Mouse (Mus musculus): ENCODE measurements around the gene Steap1.

Steap1 gene

GRCm38 (mm10) chr5:5748866-5749682 lies at the start of gene Steap1:
TSS of gene Steap1 (minus strand) at chr5:5749326.
- peak; percentile 92 to 97 for DNase-seq (ENCODE audit: inconsistent age in 2 of 2, low spot score in 1 of 2)

- no peak for DNase-seq (ENCODE audit: inconsistent age in 2 of 2, low spot score in 1 of 2)
Observed at GRCm38 (mm10) chr5:5787106-5787505, 38.0 kb upstream of the Steap1 start.

GRCm38 (mm10) chr5:5756392-5757019 lies 7.4 kb upstream of the Steap1 start:
- no peak for DNase-seq (ENCODE audit: inconsistent age in 2 of 2, low spot score in 1 of 2)

GRCm38 (mm10) chr5:5755039-5755438 lies 5.9 kb upstream of the Steap1 start:
- DNase-seq (ENCODE audit: inconsistent age in 2 of 2, low spot score in 1 of 2): peak; percentile 29 to 83

- DNase-seq (ENCODE audit: inconsistent age in 2 of 2, low spot score in 1 of 2): peak; percentile 40 to 83
Observed at GRCm38 (mm10) chr5:5749772-5750222, 671 bp upstream of the Steap1 start.

GRCm38 (mm10) chr5:5734445-5734844 lies 14.7 kb downstream of the Steap1 start:
- no peak for DNase-seq (ENCODE audit: inconsistent age in 2 of 2, low spot score in 1 of 2)

- no peak for DNase-seq (ENCODE audit: inconsistent age in 2 of 2, low spot score in 1 of 2)
Observed at GRCm38 (mm10) chr5:5732858-5733257, 16.3 kb downstream of the Steap1 start.

- DNase-seq (ENCODE audit: inconsistent age in 2 of 2, low spot score in 1 of 2): no peak
Observed at GRCm38 (mm10) chr5:5732208-5732607, 16.9 kb downstream of the Steap1 start.

- DNase-seq (ENCODE audit: inconsistent age in 2 of 2, low spot score in 1 of 2): no peak
Observed at GRCm38 (mm10) chr5:5729904-5730303, 19.2 kb downstream of the Steap1 start.

- no peak for DNase-seq (ENCODE audit: inconsistent age in 2 of 2, low spot score in 1 of 2)
Observed at GRCm38 (mm10) chr5:5722217-5722616, 26.9 kb downstream of the Steap1 start.

GRCm38 (mm10) chr5:5711032-5711431 lies 38.1 kb downstream of the Steap1 start:
- no peak for DNase-seq (ENCODE audit: inconsistent age in 2 of 2, low spot score in 1 of 2)

GRCm38 (mm10) chr5:5707341-5708278 lies 41.5 kb downstream of the Steap1 start:
- DNase-seq (ENCODE audit: inconsistent age in 2 of 2, low spot score in 1 of 2): peak; percentile 42 to 80

- DNase-seq (ENCODE audit: inconsistent age in 2 of 2, low spot score in 1 of 2): no peak
Observed at GRCm38 (mm10) chr5:5705019-5705418, 44.1 kb downstream of the Steap1 start.

GRCm38 (mm10) chr5:5700386-5700785 lies 48.7 kb downstream of the Steap1 start:
- no peak for DNase-seq (ENCODE audit: inconsistent age in 2 of 2, low spot score in 1 of 2)

GRCm38 (mm10) chr5:5698830-5699229 lies 50.3 kb downstream of the Steap1 start:
- DNase-seq (ENCODE audit: inconsistent age in 2 of 2, low spot score in 1 of 2): no peak

GRCm38 (mm10) chr5:5695401-5695942 lies 53.7 kb downstream of the Steap1 start:
- peak in 1 of 2 experiments; percentile 41 for DNase-seq (ENCODE audit: inconsistent age in 2 of 2, low spot score in 1 of 2)

GRCm38 (mm10) chr5:5693956-5694653 lies 55.0 kb downstream of the Steap1 start, which contains the start of gene Steap2:
TSS of gene Steap2 (minus strand) at chr5:5694578.
- DNase-seq (ENCODE audit: inconsistent age in 2 of 2, low spot score in 1 of 2): peak; percentile 83 to 91

GRCm38 (mm10) chr5:5693541-5693955 lies 55.6 kb downstream of the Steap1 start:
- peak in 1 of 2 experiments; percentile 74 for DNase-seq (ENCODE audit: inconsistent age in 2 of 2, low spot score in 1 of 2)

GRCm38 (mm10) chr5:5692167-5692738 lies 56.9 kb downstream of the Steap1 start:
- peak in 1 of 2 experiments; percentile 55 for DNase-seq (ENCODE audit: inconsistent age in 2 of 2, low spot score in 1 of 2)
